Mouse (Mus musculus) ES-Bruce4 (cell line): ENCODE measurements around the gene Gm10639. TPM values are rescaled to one million over a fixed set of nuclear protein-coding genes. Genes with fewer than 3 reads are reported as not detected.
A peak's percentile ranks its signal among the peaks of the same experiment; 100 is the strongest.
"Not testable (repeated sequence)": the region's sequence is repeated elsewhere in the genome, so short reads cannot be mapped to it uniquely, and the experiment has no call there.

Source experiments
- H3K27ac ChIP-seq: 2 replicates; pipeline ENCODE4 v1.5.1; 2012; ENCODE audit warnings: low read length, inconsistent platforms; ENCODE audit not compliant: insufficient read depth
- H3K27me3 ChIP-seq: 2 replicates; pipeline ENCODE4 v1.6.1; 2012; ENCODE audit warnings: mild to moderate bottlenecking, low read length, inconsistent platforms; ENCODE audit not compliant: control insufficient read depth, poor library complexity, insufficient read depth, severe bottlenecking
- H3K36me3 ChIP-seq: 2 replicates; pipeline ENCODE4 v1.6.1; 2012; ENCODE audit warnings: inconsistent platforms, mild to moderate bottlenecking, low read length, moderate library complexity; ENCODE audit not compliant: control insufficient read depth, poor library complexity, insufficient read depth, severe bottlenecking
- H3K4me1 ChIP-seq: one replicate; pipeline ENCODE4 v1.8.1; 2011; ENCODE audit warnings: low read length; ENCODE audit not compliant: control insufficient read depth, insufficient read depth
- H3K4me3 ChIP-seq: 2 replicates; pipeline ENCODE4 v1.5.1; 2011; ENCODE audit warnings: low read depth, mild to moderate bottlenecking, low read length
- H3K9ac ChIP-seq: 2 replicates; pipeline ENCODE4 v1.6.1; 2012; ENCODE audit warnings: low read depth, mild to moderate bottlenecking, inconsistent platforms; ENCODE audit not compliant: poor library complexity, severe bottlenecking
- H3K9me3 ChIP-seq: replicated peaks from 2 replicates; pipeline ENCODE4 v1.6.1; 2012; ENCODE audit warnings: mild to moderate bottlenecking, low read length, inconsistent platforms; ENCODE audit not compliant: control insufficient read depth, poor library complexity, insufficient read depth, severe bottlenecking
- CTCF ChIP-seq: IDR thresholded peaks from one replicate; pipeline ENCODE4 v1.8.1; 2011; ENCODE audit warnings: low read depth, low read length
- EP300 ChIP-seq: IDR thresholded peaks from 2 replicates; pipeline ENCODE4 v1.6.1; 2011; ENCODE audit warnings: low read depth, low read length; ENCODE audit not compliant: insufficient read depth
- POLR2A ChIP-seq: IDR thresholded peaks from one replicate; pipeline ENCODE4 v1.8.1; 2011; ENCODE audit warnings: low read length; ENCODE audit not compliant: insufficient read depth
- polyA plus RNA-seq: library from polyadenylated mRNA; stranded (reverse); fragments of >200 nt; gene quantifications from 2 replicates; pipeline ENCODE4 v1.2.4, GENCODE M21; 2011; ENCODE audit warnings: low read depth; ENCODE audit not compliant: missing spikeins, insufficient read depth, insufficient read length

The Gm10639 gene
- polyA plus RNA-seq, 1 experiment, result not detected

GRCm38 (mm10) chr9:78340324-78340723 is 50.6 kb downstream of the Gm10639 start:
- not testable (repeated sequence) for H3K27ac ChIP-seq, H3K36me3 ChIP-seq, H3K27me3 ChIP-seq, H3K4me3 ChIP-seq, H3K4me1 ChIP-seq, H3K9ac ChIP-seq, H3K9me3 ChIP-seq
- TF ChIP-seq CTCF, result peak; percentile 70

DNA sequence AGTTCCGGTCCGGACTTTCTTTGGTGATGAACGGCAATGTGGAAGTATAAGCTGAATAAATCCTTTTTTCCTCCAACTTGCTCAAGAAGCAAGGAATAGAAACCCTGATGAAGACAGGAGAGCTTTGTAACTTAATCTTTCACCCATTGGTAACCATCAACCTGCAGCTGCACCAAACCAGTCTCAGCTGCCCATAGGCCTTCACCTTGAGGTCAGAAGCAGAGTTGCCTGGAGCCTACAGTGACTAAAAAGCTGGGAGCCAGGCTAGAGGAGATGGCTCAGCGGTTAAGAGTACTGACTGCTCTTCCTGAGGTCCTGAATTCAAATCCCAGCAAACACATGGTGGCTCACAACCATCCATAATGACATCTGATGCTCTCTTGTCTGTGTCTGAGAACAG is 52.8 kb downstream of the Gm10639 start:
- not testable (repeated sequence) for H3K4me1 ChIP-seq, H3K4me3 ChIP-seq, H3K9me3 ChIP-seq, H3K27me3 ChIP-seq, H3K27ac ChIP-seq, H3K36me3 ChIP-seq, H3K9ac ChIP-seq

- H3K9ac ChIP-seq, H3K4me1 ChIP-seq, H3K4me3 ChIP-seq, H3K36me3 ChIP-seq, H3K9me3 ChIP-seq, H3K27ac ChIP-seq, H3K27me3 ChIP-seq: not testable (repeated sequence)
Observed at GRCm38 (mm10) chr9:78343055-78343454, 53.3 kb downstream of the Gm10639 start.

- not testable (repeated sequence) for H3K4me1 ChIP-seq, H3K4me3 ChIP-seq, H3K36me3 ChIP-seq, H3K27me3 ChIP-seq, H3K9me3 ChIP-seq, H3K27ac ChIP-seq, H3K9ac ChIP-seq
Observed at GRCm38 (mm10) chr9:78345235-78345634, 55.5 kb downstream of the Gm10639 start.

DNA sequence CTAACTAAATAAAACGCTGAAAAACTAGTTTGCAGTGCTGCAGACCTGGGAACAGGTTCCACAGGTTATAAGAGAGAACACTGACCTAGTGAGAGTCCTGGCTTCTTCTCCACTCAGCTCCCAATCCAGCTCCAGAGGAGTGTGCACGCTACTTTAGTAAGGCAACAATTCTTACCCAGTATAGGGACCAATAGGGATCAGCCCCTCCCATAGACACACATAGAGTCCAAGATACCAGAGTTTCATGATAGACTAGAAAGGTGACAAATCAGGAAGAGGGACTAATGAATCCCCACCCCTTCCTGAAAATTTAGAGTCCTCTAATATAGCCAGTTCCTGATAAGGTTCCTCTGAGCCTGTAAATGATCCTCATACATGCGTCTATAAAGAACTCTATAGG is 57.3 kb downstream of the Gm10639 start:
- no peaks in the 10 kb centered on the region for H3K36me3 ChIP-seq
- H3K27me3 ChIP-seq, result no peaks in the 10 kb centered on the region
- no peak for TF ChIP-seq CTCF
- no peak for TF ChIP-seq EP300
- no peak for TF ChIP-seq POLR2A
- no peak overlapping the region for H3K9ac ChIP-seq
- no peak overlapping the region for H3K4me3 ChIP-seq
- no peak overlapping the region for H3K27ac ChIP-seq
- H3K9me3 ChIP-seq, result no peaks in the 10 kb centered on the region
- H3K4me1 ChIP-seq, result no peaks in the 10 kb centered on the region

- H3K4me3 ChIP-seq, H3K4me1 ChIP-seq, H3K27me3 ChIP-seq, H3K9ac ChIP-seq, H3K27ac ChIP-seq, H3K9me3 ChIP-seq, H3K36me3 ChIP-seq: not testable (repeated sequence)
Observed at GRCm38 (mm10) chr9:78348206-78349004, 58.7 kb downstream of the Gm10639 start.

- not testable (repeated sequence) for H3K9me3 ChIP-seq, H3K27me3 ChIP-seq, H3K4me3 ChIP-seq, H3K36me3 ChIP-seq, H3K9ac ChIP-seq, H3K4me1 ChIP-seq, H3K27ac ChIP-seq
Observed at GRCm38 (mm10) chr9:78349141-78349540, 59.4 kb downstream of the Gm10639 start.

GRCm38 (mm10) chr9:78350007-78350406 is 60.3 kb downstream of the Gm10639 start:
- not testable (repeated sequence) for H3K4me3 ChIP-seq, H3K27me3 ChIP-seq, H3K4me1 ChIP-seq, H3K9ac ChIP-seq, H3K9me3 ChIP-seq, H3K36me3 ChIP-seq, H3K27ac ChIP-seq
